Mouse (Mus musculus): ENCODE data around the gene Fam83d.

The Fam83d gene

DNA sequence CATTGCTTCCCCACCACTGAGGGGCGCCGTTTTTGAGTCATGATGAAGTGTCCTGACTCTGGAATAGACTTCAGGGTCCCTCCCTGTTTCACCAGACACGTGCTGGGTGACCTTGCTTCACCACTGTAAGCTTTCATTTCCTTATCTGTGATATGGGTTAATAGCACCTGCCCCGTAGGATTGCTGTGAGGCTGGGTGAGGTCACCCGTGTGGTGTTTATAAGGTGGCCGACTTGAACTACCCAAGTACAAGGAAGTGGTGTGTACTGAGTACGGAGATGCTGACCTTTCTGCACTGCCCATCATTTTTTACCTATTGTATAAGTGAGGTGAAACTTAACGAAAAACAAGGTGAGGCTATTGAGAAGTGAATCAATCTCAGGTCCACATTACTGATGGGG lies 35.7 kb downstream of the Fam83d start:
- no peak for DNase-seq (ENCODE audit: low read depth, low spot score)

DNA sequence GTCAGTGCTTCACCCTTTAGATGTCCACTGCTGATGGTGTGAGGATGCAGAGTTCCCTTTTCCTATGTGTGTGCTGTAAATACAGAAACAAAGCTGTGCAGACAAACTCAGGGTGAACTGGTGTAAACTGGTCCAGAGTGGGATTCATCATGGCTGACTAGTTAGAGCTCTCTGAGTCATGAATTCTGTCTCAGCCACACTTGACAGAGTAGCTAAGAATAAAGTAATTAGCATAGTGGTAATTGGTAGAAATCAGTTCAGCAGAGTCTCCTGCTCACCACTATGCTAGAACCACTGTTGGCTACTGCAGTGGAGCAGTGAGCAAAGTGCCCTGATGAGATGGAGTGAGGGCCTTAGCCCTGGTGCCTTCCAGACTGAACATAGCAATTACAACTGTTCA lies 47.8 kb downstream of the Fam83d start:
- DNase-seq (ENCODE audit: low read depth, low spot score) = no peak

DNA sequence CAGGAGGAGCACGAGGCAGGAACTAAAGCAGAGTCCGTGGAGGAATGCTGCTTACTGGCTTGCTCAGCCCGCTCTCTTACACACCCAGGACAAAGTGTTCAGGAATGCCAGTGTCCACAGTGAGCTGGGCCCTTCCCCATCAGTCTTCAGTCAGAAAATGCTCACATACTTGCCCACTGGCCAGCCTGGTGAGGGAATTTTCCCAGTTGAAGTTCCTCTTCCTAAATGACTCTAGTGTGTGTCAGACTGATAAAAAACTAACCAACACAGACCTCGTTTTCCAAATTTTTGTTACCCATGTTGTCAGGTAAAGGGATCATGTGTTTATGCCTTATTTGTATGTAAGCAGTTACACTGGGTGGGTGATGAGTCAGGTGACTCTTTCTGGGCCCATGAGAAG lies 48.3 kb downstream of the Fam83d start:
- no peak for DNase-seq (ENCODE audit: low read depth, low spot score)

DNA sequence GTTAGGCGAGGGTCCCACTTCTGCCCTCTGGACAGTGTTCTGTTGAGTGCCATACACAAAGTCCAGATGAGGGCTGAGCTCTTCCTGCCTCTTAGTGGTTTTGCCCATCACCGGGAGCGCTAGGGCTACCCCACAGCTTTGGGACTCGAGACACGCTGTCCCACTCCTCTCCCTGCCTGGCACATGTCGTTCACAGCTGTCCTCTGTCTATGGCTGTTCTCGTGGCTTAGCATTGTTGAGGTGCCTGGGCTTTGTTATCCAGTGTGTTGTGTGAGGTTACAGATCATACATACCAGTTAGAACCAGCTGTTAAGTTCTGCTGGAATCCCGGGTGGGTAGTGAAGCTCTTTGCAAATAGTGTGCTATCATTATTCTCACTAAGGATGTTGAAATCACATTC lies 49.8 kb downstream of the Fam83d start:
- DNase-seq (ENCODE audit: low read depth, low spot score) = no peak

DNA sequence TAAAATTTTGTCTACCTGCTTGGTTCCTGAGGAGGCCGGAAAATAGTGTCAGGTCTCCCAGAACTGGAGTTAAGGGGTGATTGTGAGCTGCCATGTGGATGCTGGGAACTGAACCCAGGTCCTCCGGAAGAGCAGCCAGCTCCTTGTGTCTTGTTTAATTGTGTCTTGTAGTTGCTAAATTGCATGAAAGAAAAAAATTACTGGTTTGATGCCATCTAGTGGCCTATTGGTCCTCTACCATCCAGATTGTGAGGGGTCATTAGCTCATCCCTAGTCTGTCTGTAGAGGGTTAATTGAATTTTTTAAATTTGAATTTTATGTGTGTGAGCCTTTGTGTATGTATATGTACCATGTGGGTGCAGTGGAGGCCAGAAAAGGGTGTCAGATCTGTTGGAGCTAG lies 60.2 kb downstream of the Fam83d start:
- no peak for DNase-seq (ENCODE audit: low read depth, low spot score)

DNA sequence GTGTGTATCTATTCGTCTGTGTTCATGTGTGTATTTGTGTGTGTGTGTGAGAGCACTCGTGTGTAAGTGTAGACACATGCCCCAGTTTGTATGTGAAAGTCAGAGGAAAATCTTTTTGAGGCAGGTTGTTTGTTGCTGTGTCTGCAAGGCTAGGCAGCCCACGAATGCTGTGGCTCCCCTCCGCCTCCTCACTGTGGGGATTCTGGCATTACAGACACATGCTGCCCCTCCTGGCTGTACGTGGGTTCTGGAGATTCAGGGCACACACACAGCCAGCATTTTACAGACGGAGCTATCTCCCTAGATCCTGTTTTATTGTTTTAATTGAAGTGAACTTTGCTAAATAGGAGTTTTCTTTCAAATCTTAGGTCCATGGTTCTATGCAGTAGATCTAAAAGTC lies 61.9 kb downstream of the Fam83d start:
- no peak for DNase-seq (ENCODE audit: low read depth, low spot score)

DNA sequence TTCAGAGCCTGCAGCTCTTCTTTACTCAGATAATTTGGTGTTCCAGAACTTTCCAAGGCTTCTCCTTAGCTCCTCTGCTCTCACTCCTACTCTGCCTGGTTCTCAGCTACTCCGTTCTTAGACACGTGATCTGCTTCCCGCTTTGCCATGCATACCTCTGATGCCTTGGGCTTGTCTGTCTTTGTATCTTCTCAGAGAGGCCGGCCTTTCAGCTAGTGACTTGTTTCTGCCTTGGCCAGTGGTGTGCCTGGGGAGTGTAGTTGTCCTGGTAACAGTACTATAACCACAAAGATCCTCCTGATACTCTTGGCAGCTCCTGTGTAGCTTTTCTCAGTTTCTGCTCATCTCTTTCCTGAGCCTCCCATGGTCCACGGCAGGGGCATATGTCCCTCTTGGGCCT lies 65.3 kb downstream of the Fam83d start:
- DNase-seq (ENCODE audit: low read depth, low spot score) = no peak

DNA sequence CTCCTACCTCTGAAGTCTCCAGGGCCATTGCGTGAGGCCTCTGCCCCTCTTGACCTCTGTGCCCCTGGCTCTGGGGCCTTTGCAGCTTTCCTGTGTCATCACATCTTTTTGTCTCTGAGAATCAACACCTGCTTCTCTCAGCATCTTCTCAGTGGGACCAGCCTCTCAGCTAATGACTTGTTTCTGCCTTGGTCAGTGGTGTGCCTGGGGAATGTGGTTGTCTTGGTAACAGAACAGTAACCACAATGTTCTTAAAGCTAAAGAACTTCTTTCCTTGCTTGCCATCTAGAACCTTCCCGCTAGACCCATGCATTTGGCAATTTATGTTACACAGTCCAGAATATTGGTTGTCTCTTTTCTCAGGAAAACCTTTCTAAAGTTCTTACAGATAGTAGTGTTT lies 65.8 kb downstream of the Fam83d start:
- no peak for DNase-seq (ENCODE audit: low read depth, low spot score)
